Mouse (Mus musculus): Measurements from ENCODE around the gene Cdk5rap2. TPM values are rescaled to one million over a fixed set of nuclear protein-coding genes. Genes with fewer than 3 reads are reported as not detected.

Cdk5rap2 gene
- polyA plus RNA-seq, 3 experiments from 2014 or later: 7.8 to 29.6 (median 11.4) TPM

DNA sequence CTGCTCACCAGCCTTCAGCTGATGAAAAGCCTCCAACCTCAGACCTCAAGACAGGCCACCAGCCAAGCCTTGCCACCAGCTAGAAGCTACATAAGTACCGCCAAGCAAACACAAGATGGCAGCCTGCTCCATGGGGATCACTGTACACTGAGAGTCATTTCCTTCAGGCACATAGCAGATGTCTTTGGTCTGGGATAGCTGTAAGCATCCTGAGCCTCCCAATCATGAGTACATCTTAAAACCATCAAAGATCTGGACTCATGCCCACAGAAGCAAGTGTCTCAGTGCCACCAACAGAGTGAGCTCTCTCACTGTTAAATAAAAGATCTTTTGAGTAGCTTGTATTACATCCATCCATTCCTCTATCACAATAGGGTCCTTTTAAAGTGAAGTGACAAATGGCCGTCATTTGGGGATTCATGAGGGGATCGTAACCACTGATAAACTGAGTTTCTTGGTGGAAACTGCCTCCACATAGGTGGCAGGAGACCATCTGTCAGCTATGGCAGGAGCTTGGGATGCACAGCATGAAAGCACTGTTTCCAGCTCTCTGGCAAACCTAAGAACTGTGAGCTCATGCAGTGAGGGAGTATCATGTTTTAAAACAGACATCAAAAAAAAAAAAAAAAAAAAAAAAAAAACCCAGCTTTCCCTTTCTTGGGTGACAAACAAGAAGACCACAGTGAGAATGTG, 150.4 kb downstream of the Cdk5rap2 start:
- ATAC-seq: no peak

DNA sequence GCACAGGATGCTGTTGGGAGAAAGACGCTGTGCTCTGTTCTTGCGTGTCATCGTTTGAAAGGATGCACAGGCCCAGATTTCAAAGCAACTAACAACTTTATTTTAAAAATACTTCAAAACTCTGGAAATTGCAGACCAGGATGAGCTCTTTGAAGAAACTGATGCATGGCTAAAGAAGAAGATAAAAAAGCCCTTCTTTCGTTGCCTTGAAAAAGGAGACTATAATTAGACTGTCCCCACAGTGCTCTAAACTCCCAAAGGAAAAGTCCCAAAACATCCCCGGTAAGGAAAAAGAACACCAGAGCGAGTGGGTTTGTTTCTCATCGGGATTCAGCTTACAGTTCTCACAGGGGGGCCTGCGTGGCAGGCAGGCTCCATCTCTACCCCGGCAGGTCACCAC, 151.4 kb downstream of the Cdk5rap2 start:
- ATAC-seq: no peak

DNA sequence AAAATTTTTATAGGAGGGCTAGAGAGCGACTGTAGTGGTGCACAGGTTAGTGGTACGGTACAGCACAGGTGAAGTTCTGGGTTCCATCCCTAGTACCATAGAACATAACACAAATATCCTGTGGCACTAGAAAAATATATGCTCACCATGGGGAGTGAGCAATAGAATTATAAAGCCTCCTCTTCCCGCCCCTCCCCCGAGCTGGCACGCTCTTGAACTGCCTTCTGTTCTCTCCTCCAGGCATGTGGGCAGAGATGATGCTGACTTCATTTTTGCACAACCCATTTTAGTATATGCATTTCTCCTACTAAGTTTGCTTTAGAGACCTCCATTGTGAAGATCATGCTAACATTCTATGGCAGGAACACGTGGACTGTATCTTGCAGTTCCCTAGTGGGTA, 152.0 kb downstream of the Cdk5rap2 start:
- no peak for ATAC-seq

DNA sequence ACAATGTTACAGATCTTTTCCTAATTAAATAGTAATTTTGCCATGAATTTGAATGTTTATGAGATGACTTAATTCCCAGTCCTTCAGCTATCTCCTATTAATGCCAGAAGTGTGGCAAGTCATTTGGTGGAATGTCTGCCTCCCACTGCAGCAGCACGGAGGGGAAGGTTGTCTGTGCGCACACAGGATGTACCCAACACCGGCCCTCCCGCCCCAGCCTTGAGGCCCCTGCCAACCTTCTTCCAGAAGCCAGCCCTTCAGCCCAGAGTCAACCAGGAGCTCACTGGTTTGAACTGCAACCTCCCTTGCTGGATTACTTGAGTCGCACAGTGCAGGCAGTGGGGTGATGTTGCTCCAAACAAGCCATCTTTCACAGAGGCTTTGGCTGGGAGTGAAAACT, 158.5 kb downstream of the Cdk5rap2 start:
- no peak for ATAC-seq

DNA sequence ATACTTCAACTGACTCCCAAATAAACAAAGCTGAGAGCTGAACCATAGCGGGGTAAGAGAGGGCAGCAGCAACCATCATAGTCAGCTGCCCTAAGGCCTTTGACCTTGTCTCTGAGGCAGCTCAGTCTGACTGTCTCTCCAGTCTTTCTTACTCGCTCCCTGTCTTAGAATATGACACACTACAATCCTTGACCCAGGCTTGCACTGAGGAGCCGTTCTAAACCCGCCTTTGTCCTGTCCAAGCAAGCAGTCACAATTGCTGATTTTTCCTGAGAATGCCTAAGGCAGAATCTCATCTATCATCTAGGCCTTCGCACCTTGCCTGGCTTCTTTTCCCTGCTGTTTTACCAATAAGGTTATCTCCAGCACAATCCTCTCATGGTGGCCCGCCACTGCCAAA, 164.5 kb downstream of the Cdk5rap2 start:
- ATAC-seq: no peak

DNA sequence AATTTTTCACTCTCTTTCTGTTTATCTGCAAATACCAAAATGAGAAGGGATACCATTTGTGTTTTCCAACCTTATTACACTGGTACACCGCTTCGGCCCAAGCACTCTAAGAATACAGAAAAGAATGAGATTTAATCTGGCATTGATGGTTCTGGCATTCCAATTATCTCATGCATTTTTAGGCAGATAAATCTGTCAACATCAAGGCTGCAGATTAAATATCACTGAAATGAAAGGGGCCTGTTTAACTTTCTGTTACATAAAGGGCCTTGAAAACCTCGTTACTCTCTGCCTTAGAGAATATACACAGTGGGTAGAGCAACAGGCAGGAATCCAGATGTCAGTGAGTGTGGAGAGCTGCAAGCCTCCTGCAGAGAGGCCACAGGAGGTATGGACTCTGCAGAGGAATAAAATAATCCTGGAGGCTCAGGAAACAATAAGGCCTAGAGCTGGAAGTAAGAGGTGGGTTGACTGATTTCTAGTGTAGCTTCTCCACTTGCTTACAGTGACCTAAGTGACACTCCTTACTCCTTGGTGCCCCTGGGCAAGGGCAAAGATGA, 166.6 kb downstream of the Cdk5rap2 start:
- no peak for ATAC-seq

DNA sequence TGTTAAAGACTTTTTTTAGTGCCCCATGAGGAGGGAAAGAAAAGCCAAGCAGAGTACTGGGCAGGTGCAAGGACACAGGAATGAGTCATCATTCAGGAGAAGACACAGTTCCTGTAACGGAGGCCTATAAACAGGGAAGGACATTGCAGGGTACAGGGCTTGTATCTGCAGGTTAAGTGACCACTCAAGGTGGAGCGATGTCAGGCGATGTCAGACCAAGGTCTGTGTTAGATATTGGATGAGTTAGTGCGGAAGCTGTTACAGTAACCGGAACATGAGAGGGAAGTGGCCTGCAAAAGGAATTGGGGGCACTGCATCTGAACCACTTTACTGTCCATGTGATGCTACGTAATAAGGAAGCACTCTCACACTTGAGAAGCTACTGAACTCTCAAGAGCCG, 170.5 kb downstream of the Cdk5rap2 start:
- no peak for ATAC-seq

DNA sequence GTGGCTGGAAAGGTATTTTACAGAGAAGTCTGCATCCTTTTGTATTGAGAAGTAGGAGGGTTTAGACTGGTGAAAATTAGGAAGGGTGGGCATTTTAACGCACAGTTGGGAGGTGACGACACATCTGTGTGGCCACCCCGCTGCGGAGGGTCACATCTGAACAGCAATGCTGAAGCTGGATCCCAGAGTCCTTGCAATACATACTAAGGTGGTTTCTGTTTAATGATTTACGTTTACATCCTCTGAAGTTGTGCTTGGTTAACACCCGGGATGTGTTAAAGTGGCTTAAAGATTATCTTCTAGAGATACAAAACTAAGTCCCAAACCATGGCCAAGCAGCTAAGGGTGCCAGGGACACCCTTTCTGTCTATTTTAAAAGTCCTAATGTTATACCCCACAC, 171.4 kb downstream of the Cdk5rap2 start:
- no peak for ATAC-seq

DNA sequence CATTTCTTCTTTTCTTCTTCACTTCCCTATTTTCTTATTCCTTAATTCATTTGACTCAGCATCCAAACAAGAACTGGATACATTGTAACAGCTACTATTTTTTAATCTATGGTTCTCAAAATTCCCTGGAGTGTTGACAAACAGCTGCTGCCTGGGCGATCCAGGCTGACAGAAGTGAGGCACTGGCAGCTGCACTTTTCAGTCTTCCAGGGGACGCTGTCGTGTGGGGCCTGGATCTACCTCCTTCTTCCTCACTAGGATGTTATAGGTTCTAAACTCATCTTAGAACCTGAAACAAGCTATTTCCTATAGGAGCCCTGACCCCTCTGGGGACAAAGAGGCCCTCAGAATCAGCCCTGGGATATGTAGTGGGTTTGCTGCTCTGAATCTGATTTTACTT, 177.9 kb downstream of the Cdk5rap2 start:
- no peak for ATAC-seq

DNA sequence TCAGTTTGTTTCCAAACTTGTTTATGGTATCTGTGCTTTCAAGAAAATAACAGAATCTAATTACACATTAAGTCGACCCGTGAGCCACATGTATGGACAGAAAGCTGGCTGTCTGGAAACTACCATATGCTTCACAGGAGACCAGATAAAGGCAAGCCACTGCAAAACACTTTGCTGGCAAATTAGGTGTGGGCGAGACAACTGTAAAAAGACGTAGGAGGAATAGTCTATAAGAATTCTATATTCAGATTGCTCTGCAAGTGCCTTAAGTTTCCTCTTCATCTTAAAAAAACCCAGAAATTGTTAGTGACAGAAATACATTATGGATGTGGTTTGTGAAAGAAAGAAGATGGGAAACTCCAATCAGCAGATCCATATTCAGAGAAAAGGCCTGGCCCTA, 180.4 kb downstream of the Cdk5rap2 start:
- ATAC-seq: no peak

DNA sequence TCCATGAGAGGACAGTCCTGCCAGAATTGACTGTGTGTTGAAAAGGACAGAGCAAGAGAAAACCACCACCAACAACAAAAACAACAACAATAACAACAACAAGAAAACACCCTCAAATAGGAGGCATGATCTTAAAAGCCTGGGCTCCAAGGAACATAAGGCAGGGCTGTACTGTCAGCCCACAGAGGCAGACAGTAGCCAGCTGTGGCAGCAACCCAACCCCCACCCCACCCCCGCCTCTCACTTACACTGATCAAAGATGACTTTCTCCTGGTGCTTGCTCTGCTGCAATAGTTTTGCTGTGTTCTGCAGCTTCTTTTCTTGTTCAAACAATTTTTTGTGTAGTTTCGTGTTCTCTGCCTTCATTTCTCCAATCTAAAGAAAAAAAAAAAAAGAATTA, 181.9 kb downstream of the Cdk5rap2 start:
- ATAC-seq: no peak

DNA sequence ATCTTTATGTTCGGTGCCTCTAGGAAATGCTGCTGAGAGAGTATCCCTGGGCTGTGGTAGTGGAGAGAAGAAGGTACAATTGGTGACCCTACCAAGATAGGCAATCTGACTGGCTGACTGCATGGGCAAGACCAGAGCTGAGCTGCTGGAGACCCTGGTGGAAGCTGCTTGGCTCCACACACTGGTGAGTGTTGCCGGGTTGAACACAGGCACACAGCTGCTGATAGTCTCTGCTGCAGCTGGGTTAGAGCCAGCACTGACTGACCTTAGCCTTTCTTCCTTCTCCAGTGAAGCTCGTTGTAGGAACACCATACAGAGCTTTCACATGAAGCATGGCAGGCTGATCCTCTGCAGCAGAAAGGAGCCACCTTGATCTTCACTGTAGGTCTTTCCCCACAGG, 182.6 kb downstream of the Cdk5rap2 start:
- ATAC-seq: no peak

DNA sequence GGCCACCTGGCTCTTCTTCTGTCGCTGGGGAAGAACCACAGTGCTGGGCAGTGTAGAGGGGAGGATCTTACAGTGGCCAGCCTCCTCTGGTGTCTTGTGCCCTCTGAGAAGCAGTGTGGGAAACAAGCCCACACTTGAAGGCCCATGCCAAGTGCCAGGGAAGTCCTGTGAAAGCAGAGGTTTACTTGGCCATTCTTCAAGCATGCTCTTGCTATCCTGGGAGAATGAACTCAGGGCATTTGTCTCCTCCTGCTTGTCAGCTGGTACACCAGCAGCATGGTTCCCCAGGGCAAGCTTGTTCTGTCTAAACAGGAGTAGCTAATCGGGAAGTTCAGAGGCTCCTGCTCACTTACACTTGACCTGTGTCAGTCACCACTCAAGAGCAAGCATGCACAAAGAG, 185.7 kb downstream of the Cdk5rap2 start:
- no peak for ATAC-seq

DNA sequence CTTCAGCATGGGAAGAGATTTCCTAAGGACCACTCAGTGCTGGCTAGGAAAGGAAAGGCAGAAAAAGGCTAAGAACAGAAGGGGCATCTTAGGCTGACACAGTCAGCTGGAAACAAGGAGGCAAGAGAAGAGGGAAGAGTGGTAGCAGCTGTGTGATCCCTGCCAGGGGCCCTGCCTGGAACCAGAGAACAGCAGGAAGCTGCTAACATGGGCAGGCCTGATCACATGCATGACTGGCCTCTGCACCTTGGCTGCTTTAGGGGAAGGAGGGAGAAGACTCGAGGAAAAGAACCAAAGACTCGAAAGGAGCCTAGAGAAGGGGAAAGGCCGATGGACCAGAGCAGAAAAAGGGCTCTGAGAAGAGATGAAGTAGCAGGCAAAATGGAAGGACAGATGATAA, 188.4 kb downstream of the Cdk5rap2 start:
- no peak for ATAC-seq

DNA sequence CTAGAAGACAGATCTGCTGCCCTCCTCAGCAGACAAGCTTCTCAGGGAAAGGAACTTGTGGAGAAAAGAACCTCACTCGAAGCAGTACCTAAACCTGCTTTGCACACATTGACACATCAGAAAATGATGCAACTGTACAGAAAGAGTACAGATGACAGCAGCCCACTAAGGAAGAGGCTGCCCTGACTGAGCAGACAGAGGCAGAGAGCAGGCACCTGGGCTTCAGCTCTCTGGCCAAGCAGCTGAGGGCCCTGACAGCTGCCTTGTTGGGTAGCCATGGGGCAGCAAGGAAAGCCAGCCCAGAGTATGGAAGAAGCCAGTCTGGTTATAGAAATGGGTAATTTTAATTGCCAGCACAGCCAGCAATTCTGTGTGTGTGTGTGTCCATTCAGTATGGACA, 188.9 kb downstream of the Cdk5rap2 start:
- no peak for ATAC-seq

DNA sequence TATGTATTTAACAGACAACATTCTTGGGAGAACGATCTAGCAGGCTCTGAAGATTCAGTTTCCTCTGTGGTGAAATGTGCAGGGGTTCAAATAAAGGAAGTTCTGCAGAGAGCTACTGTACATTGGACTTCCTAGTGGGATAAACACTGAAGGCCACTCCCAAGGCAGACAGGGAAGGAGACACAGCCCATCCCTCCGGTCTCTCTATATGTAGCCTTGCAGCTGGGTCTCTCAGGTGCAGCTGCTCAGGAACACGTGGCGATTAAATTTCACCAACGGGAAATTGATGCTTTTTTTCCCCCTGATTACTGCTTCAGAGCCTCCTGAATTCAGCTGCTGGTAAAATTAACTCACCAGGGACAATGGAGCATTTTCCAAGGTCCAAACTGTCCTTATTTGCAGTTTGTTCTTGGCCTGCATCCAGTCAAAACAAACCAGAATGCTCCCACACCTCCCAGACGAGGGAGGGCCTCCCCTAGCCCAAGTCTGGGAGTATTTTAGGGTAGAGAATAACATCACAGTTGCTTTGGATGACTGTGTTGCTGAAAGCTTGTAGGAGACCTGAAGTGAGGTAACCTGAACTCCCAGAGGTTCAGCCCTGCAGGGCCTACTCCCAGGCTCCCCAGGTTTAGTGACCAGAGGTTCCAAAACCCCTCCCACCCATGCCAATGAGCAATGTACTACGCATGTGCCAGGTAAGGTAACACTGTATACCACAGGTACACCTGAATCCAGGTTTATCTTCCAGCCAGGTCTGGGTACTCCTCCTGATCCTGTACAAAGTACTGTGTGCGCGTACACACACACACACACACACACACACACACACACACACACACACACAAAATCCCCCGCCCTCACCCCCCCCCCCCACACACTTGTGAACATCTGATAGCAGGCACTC, 189.7 kb downstream of the Cdk5rap2 start:
- no peak for ATAC-seq

DNA sequence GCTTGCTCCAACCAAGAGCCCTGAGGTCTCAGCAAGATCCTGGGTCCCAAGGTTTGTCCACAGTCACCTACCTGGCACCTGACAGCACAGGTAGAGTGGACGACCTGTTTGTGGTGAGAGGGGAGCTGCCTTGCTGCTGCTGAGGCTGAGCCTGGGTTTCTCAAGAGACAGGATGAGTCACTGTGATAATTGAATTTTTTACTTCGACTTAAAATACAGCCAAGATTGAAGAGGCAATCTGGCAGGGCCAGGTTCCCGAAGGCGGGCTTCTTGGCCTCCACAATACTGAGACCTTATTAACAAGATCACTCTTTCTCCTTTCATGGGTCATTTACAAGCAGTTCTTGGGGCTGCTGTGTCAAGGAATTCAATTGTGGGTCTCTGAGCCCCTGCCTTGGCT, 190.5 kb downstream of the Cdk5rap2 start:
- no peak for ATAC-seq

DNA sequence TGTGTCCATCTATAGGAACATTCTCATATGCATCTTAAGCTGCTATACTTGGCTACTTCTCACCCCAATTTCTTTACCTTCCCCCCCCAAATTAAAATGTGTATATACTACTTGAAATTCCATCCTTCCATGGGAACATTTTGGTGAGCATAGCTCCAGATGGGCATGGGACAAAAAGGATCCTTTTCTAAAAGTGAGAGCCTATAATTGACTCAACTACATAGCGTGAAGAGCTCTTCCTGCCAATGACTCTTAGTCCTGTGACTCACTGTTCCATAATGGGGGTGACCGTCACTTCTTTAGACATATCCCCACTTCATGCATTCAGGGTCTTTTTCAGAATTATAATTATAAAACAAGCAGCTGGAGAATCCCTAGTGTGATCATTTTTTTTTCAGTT, 224.3 kb downstream of the Cdk5rap2 start:
- no peak for ATAC-seq

Other genes with a start within 250 kb of the Cdk5rap2 start
- gene Megf9, start 124.6 kb upstream of the Cdk5rap2 start, polyA plus RNA-seq (2017; shearing (Covaris generic)): under 1 TPM; 0.39 to 0.78 (median 0.70) TPM